Mouse (Mus musculus) liver, postnatal 0 days (tissue): ENCODE results near the gene Reep6. TPM values are rescaled to one million over a fixed set of nuclear protein-coding genes. Genes with fewer than 3 reads are reported as not detected.

Experiments
- ATAC-seq: fragments of 200-750 bp; cut with Nextera tagmentation; 2 replicates; pipeline ENCODE4 v1.8.0; 2017; ENCODE audit warnings: mild to moderate bottlenecking, moderate library complexity
- DNase-seq: peaks from one replicate; pipeline ENCODE4 v3.0.0-alpha.2; 2016
- H3K27ac ChIP-seq: fragments of 300-500 bp; sonication (generic); 2 replicates; pipeline ENCODE4 v1.5.1; 2014; ENCODE audit warnings: antibody characterized with exemption, moderate library complexity, mild to moderate bottlenecking, low read depth
- H3K27me3 ChIP-seq: fragments of 300-500 bp; sonication (generic); 2 replicates; pipeline ENCODE4 v1.6.1; 2014; ENCODE audit warnings: low read length, control low read depth, mixed read lengths; ENCODE audit not compliant: insufficient read depth
- H3K36me3 ChIP-seq: fragments of 300-500 bp; sonication (generic); replicated peaks from 2 replicates; pipeline ENCODE4 v1.6.1; 2014; ENCODE audit warnings: mild to moderate bottlenecking, control low read depth, low read length, moderate library complexity, mixed read lengths; ENCODE audit not compliant: insufficient read depth
- H3K4me1 ChIP-seq: fragments of 300-500 bp; sonication (generic); 2 replicates; pipeline ENCODE4 v1.6.1; 2014; ENCODE audit warnings: antibody characterized with exemption, mild to moderate bottlenecking, control low read depth; ENCODE audit not compliant: insufficient read depth
- H3K4me2 ChIP-seq: fragments of 300-500 bp; sonication (generic); 2 replicates; pipeline ENCODE4 v1.6.1; 2014; ENCODE audit warnings: low read depth, mild to moderate bottlenecking, low read length, moderate library complexity, mixed read lengths
- H3K4me3 ChIP-seq: fragments of 300-500 bp; sonication (generic); 2 replicates; pipeline ENCODE4 v1.5.1; 2014; ENCODE audit warnings: low read depth, low read length
- H3K9ac ChIP-seq: fragments of 300-500 bp; sonication (generic); replicated peaks from 2 replicates; pipeline ENCODE4 v1.6.1; 2014; ENCODE audit warnings: mild to moderate bottlenecking, moderate library complexity
- H3K9me3 ChIP-seq: fragments of 300-500 bp; sonication (generic); 2 replicates; pipeline ENCODE4 v1.6.1; 2016; ENCODE audit warnings: mild to moderate bottlenecking, control low read depth, low read length, mixed read lengths
- CTCF ChIP-seq: sonication (generic); IDR thresholded peaks from 2 replicates; pipeline ENCODE4 v1.5.1; 2016; ENCODE audit warnings: antibody characterized with exemption, low read depth
- EP300 ChIP-seq: IDR thresholded peaks from 2 replicates; pipeline ENCODE4 v1.6.1; 2016; ENCODE audit warnings: antibody characterized with exemption, low read depth, mild to moderate bottlenecking
- WGBS: fragments of 180-500 bp; shearing (Covaris S2); extraction: QIAGEN DNeasy Blood & Tissue Kit; methylation state at CpG from one replicate; pipeline ENCODE4 v1.1.7; 2014; ENCODE audit not compliant: insufficient replicate concordance; 5-methylcytosine and 5-hydroxymethylcytosine counted together
- polyA plus RNA-seq: library from polyadenylated mRNA; unstranded; fragments of >200 nt; fragmentation: Nextera tagmentation; extraction: Ambion mirVana; gene quantifications from 2 replicates; pipeline ENCODE4 v1.2.1, GENCODE M21; 2015

The Reep6 gene
- polyA plus RNA-seq, 1 experiment from 2014 or later, result 167 TPM

GRCm38 (mm10) chr10:80288097-80288496 lies 41.7 kb upstream of the Reep6 start:
- no peak for TF ChIP-seq EP300
- no peak for TF ChIP-seq CTCF
- Histone ChIP-seq H3K9me3 (no peaks in the 10 kb centered on the region), H3K9ac (no peak overlapping the region), H3K27ac (no peak overlapping the region), H3K4me1 (peaks cover 2% of the 10 kb centered on the region), H3K4me2 (no peak overlapping the region), H3K36me3 (peaks cover 46% of the 10 kb centered on the region), H3K27me3 (no peaks in the 10 kb centered on the region), H3K4me3 (no peak overlapping the region)
- ATAC-seq, result no peak
- WGBS, result 92% methylated on average over 12 of the region's 12 CpGs
- no peak for DNase-seq

GRCm38 (mm10) chr10:80288657-80289056 lies 41.1 kb upstream of the Reep6 start:
- Histone ChIP-seq H3K27ac (no peak overlapping the region), H3K27me3 (no peaks in the 10 kb centered on the region), H3K9ac (no peak overlapping the region), H3K4me2 (no peak overlapping the region), H3K4me1 (peaks cover 6% of the 10 kb centered on the region), H3K4me3 (no peak overlapping the region), H3K36me3 (peaks cover 40% of the 10 kb centered on the region), H3K9me3 (no peaks in the 10 kb centered on the region)
- DNase-seq (no peak), ATAC-seq (no peak)
- TF ChIP-seq CTCF (peak; percentile 30; the same call in 1 of the 2 replicates), EP300 (no peak)
- 74% methylated on average over 8 of the region's 8 CpGs for WGBS

- ATAC-seq (peak; percentile 91), DNase-seq (peak; percentile 97)
- TF ChIP-seq EP300 (peak; percentile 52; the same call in 1 of the 2 replicates), CTCF (peak; percentile 89)
- Histone ChIP-seq H3K36me3 (peaks cover 19% of the 10 kb centered on the region), H3K4me3 (peak within 1 kb of the TSS; percentile 81), H3K27ac (peak within 1 kb of the TSS; percentile 77), H3K9me3 (no peaks in the 10 kb centered on the region), H3K4me1 (peaks cover 16% of the 10 kb centered on the region), H3K4me2 (peak within 1 kb of the TSS; percentile 92), H3K9ac (peak within 1 kb of the TSS; percentile 95), H3K27me3 (peaks cover 13% of the 10 kb centered on the region)
- under 1% methylated on average over 72 of the region's 72 CpGs for WGBS
Measured at GRCm38 (mm10) chr10:80292251-80293146, 37.3 kb upstream of the Reep6 start, which contains the start of gene Rps15. Gene Rps15, plus strand, starts transcription at chr10:80292453.

GRCm38 (mm10) chr10:80293325-80293724 lies 36.4 kb upstream of the Reep6 start:
- Histone ChIP-seq H3K27me3 (peaks cover 21% of the 10 kb centered on the region), H3K27ac (peak overlapping the region; percentile 77), H3K9me3 (no peaks in the 10 kb centered on the region), H3K4me3 (peak overlapping the region; percentile 81), H3K4me2 (peak overlapping the region; percentile 92), H3K36me3 (peaks cover 13% of the 10 kb centered on the region), H3K9ac (peak overlapping the region; percentile 95), H3K4me1 (peaks cover 16% of the 10 kb centered on the region)
- no peak for ATAC-seq
- WGBS, result 14% methylated on average over 14 of the region's 14 CpGs
- 0 out of 2 replicates have a peak, but pooled peaks have one; percentile 11 for TF ChIP-seq CTCF
- no peak for TF ChIP-seq EP300
- no peak for DNase-seq

- no peak overlapping the region for H3K4me2 ChIP-seq
- H3K36me3 ChIP-seq, result peaks cover 11% of the 10 kb centered on the region
- H3K9me3 ChIP-seq, result no peaks in the 10 kb centered on the region
- H3K27ac ChIP-seq, result no peak overlapping the region
- 84% methylated on average over 4 of the region's 4 CpGs for WGBS
- H3K4me1 ChIP-seq, result peaks cover 16% of the 10 kb centered on the region
- peaks cover 31% of the 10 kb centered on the region for H3K27me3 ChIP-seq
- no peak for TF ChIP-seq CTCF
- TF ChIP-seq EP300, result no peak
- H3K9ac ChIP-seq, result no peak overlapping the region
- no peak overlapping the region for H3K4me3 ChIP-seq
- no peak for DNase-seq
- no peak for ATAC-seq
Measured at GRCm38 (mm10) chr10:80294311-80294710, 35.4 kb upstream of the Reep6 start.

GRCm38 (mm10) chr10:80294788-80295303 lies 34.9 kb upstream of the Reep6 start:
- TF ChIP-seq CTCF, result no peak
- no peak for TF ChIP-seq EP300
- Histone ChIP-seq H3K4me1 (peaks cover 16% of the 10 kb centered on the region), H3K4me2 (no peak overlapping the region), H3K27me3 (peaks cover 36% of the 10 kb centered on the region), H3K36me3 (peaks cover 11% of the 10 kb centered on the region), H3K4me3 (no peak overlapping the region), H3K9me3 (no peaks in the 10 kb centered on the region), H3K9ac (no peak overlapping the region), H3K27ac (no peak overlapping the region)
- ATAC-seq (no peak), DNase-seq (no peak)
- 49% methylated on average over 7 of the region's 7 CpGs for WGBS
